Mouse (Mus musculus) hindbrain, embryonic 16.5 days (tissue): ENCODE results near the gene Slc10a4. TPM values are rescaled to one million over a fixed set of nuclear protein-coding genes. Genes with fewer than 3 reads are reported as not detected.
A peak's percentile ranks its signal among the peaks of the same experiment; 100 is the strongest.
"Not testable (repeated sequence)": the region's sequence is repeated elsewhere in the genome, so short reads cannot be mapped to it uniquely, and the experiment has no call there.

Experiments used
- ATAC-seq: fragments of 200-750 bp; cut with Nextera tagmentation; 2 replicates; pipeline ENCODE4 v1.8.0; 2017; ENCODE audit warnings: moderate TSS enrichment, moderate library complexity
- H3K27ac ChIP-seq: fragments of 300-500 bp; sonication (generic); 2 replicates; pipeline ENCODE4 v1.5.1; 2014; ENCODE audit warnings: low read depth, mild to moderate bottlenecking, control low read depth, low read length, moderate library complexity
- H3K27me3 ChIP-seq: fragments of 300-500 bp; sonication (generic); replicated peaks from 2 replicates; pipeline ENCODE4 v1.6.1; 2014; ENCODE audit warnings: low read length; ENCODE audit not compliant: control insufficient read depth, insufficient read depth
- H3K36me3 ChIP-seq: fragments of 300-500 bp; sonication (generic); 2 replicates; pipeline ENCODE4 v1.6.1; 2014; ENCODE audit warnings: mild to moderate bottlenecking, low read length, moderate library complexity, mixed read lengths; ENCODE audit not compliant: control insufficient read depth, insufficient read depth
- H3K4me1 ChIP-seq: fragments of 300-500 bp; sonication (generic); 2 replicates; pipeline ENCODE4 v1.6.1; 2014; ENCODE audit warnings: low read depth, low read length; ENCODE audit not compliant: control insufficient read depth, insufficient read depth
- H3K4me2 ChIP-seq: fragments of 300-500 bp; sonication (generic); 2 replicates; pipeline ENCODE4 v1.6.1; 2014; ENCODE audit warnings: mild to moderate bottlenecking, low read length, control low read depth, moderate library complexity
- H3K4me3 ChIP-seq: fragments of 300-500 bp; sonication (generic); 2 replicates; pipeline ENCODE4 v1.5.1; 2014; ENCODE audit warnings: mild to moderate bottlenecking, low read length, control low read depth, moderate library complexity
- H3K9ac ChIP-seq: fragments of 300-500 bp; sonication (generic); 2 replicates; pipeline ENCODE4 v1.6.1; 2014; ENCODE audit warnings: low read depth, mild to moderate bottlenecking, control low read depth, low read length, moderate library complexity
- H3K9me3 ChIP-seq: fragments of 300-500 bp; sonication (generic); 2 replicates; pipeline ENCODE4 v1.6.1; 2014; ENCODE audit warnings: mild to moderate bottlenecking, low read length, moderate library complexity; ENCODE audit not compliant: control insufficient read depth
- WGBS: fragments of 180-500 bp; shearing (Covaris S2); extraction: QIAGEN DNeasy Blood & Tissue Kit; methylation state at CpG from one replicate; pipeline ENCODE4 v1.1.7; 2014; 5-methylcytosine and 5-hydroxymethylcytosine counted together
- polyA plus RNA-seq: library from polyadenylated mRNA; unstranded; fragments of >200 nt; fragmentation: Nextera tagmentation; extraction: Ambion mirVana; gene quantifications from 2 replicates; pipeline ENCODE4 v1.2.1, GENCODE M21; 2015

Gene Slc10a4
- polyA plus RNA-seq, 1 experiment from 2014 or later = 35.5 TPM

DNA sequence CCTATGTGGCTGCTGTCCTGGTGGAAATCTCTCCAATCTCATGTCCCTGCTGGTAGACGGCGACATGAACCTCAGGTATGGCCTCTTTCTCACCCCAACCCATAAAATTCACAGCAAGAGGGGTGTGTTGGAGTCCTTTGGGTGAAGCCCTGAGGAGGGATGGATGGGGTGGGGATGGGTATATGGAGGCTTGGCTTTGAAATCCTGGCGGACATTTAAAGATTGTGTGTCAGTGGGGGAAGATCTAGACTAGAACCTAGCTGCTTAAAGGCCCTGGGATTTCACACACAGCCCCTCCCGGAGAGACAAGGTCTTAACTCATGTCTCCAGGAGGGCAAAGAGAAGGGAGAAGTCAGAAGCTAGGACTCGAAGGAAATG lies 888 bp downstream of the Slc10a4 start:
- H3K9me3 ChIP-seq = no peaks in the 10 kb centered on the region
- H3K4me2 ChIP-seq = peak overlapping the region; percentile 70
- peak; percentile 5; the same call in 1 of the 2 replicates for ATAC-seq
- no peaks in the 10 kb centered on the region; the same call in 1 of the 2 replicates for H3K27me3 ChIP-seq
- no peak overlapping the region for H3K27ac ChIP-seq
- no peaks in the 10 kb centered on the region for H3K36me3 ChIP-seq
- no peak overlapping the region; the same call in 1 of the 2 replicates for H3K9ac ChIP-seq
- peak overlapping the region; percentile 48 for H3K4me3 ChIP-seq
- 0 out of 2 replicates have a peak, but pooled peaks cover 4% of the 10 kb centered on the region for H3K4me1 ChIP-seq
- 48% methylated on average over 5 of the region's 5 CpGs for WGBS

DNA sequence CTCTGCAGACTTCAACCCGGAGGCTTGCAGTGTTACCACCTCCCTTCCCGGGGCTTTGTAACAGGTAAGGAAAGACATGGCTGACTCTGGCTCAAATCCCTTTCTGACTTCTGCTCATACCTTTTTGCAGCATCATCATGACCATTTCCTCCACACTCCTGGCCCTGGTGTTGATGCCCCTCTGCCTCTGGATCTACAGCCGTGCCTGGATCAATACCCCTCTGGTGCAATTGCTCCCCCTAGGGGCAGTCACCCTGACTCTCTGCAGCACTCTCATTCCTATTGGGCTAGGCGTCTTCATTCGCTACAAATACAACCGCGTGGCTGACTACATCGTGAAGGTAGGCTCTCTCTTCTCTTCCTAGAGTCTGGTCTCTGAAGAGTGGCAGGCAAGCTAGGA lies 1.5 kb downstream of the Slc10a4 start:
- not testable (repeated sequence) for H3K27me3 ChIP-seq, H3K9ac ChIP-seq, H3K9me3 ChIP-seq, H3K4me2 ChIP-seq, H3K36me3 ChIP-seq, H3K4me1 ChIP-seq, H3K4me3 ChIP-seq, H3K27ac ChIP-seq
- 49% methylated on average over 8 of the region's 8 CpGs for WGBS
- 0 out of 2 replicates have a peak, but pooled peaks have one; percentile 18 for ATAC-seq

DNA sequence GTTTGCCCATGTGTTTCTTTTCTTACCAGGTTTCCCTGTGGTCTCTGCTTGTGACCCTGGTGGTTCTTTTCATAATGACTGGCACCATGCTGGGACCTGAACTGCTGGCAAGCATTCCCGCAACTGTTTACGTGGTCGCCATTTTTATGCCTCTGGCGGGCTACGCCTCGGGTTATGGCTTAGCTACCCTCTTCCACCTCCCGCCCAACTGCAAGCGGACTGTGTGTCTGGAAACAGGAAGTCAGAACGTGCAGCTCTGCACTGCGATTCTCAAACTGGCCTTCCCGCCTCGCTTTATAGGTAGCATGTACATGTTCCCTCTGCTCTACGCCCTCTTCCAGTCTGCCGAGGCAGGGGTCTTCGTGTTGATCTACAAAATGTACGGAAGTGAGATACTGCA lies 5.1 kb downstream of the Slc10a4 start:
- not testable (repeated sequence) for H3K36me3 ChIP-seq, H3K9ac ChIP-seq, H3K4me3 ChIP-seq, H3K27me3 ChIP-seq, H3K27ac ChIP-seq, H3K4me2 ChIP-seq, ATAC-seq, H3K9me3 ChIP-seq, H3K4me1 ChIP-seq
- WGBS = 90% methylated on average over 14 of the region's 16 CpGs

DNA sequence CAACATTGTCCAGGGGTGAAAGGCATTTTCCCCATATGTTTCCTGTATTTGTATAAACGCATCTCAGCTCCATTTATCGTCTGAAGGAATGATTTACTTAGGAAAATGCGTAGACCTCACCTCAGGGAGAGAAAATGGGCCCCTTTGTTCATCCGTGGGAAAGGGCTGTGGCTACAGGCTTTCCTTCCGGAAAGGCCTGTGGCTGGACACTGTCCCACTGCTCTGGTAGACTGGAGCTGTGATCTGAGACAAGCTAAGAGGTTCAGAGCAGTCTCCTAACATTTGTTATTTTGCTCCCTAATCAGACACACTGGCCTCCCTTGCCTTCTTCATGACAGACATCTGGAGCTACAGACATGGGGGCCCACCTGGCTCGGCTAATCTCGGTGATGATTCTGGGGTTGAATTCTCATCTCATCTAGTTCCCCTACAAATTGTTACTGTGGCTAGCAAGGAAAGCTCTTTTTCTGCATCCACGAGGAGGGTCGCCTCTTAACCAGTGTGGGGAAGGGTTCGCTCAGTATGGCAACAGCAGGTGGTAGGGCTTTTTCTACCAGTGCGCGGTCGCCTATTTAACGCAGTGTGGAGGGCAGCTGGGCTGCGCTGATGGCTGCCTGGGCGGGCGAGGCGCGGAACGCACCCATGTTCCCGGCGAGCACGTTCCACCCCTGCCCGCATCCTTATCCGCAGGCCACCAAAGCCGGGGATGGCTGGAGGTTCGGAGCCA lies 6.4 kb downstream of the Slc10a4 start:
- not testable (repeated sequence) for H3K9me3 ChIP-seq, H3K9ac ChIP-seq, H3K27ac ChIP-seq, H3K27me3 ChIP-seq, H3K36me3 ChIP-seq, H3K4me1 ChIP-seq
- H3K4me2 ChIP-seq = peak overlapping the region; percentile 59
- WGBS = 22% methylated on average over 24 of the region's 27 CpGs
- peak overlapping the region; percentile 40 for H3K4me3 ChIP-seq
- peak; percentile 64; the same call in 1 of the 2 replicates for ATAC-seq

DNA sequence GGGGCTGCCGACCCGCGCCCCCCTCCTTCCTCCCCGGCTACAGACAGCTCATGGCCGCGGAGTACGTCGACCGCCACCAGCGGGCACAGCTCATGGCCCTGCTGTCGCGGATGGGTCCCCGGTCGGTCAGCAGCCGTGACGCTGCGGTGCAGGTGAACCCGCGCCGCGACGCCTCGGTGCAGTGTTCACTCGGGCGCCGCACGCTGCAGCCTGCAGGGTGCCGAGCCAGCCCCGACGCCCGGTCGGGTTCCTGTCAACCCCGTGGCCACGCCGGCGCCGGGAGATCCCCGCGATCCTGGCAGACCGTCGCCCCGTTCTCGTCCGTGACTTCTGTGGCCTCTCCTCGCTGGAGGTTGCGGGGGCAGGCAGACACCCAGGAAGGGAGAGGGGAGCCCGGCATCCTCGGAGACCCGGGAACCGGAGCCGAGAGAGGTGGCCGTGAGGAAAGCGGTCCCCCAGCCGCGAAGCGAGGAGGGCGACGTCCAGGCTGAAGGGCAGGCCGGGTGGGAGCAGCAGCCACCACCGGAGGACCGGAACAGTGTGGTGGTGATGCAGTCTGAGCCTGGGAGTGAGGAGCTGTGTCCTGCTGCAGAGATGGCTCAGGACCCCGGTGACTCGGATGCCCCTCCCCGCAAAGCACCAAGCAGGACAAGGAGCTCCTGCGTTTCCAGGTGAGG lies 7.1 kb downstream of the Slc10a4 start:
- H3K27me3 ChIP-seq, H3K36me3 ChIP-seq, H3K27ac ChIP-seq, H3K4me1 ChIP-seq, H3K9me3 ChIP-seq: not testable (repeated sequence)
- peak; percentile 70 for ATAC-seq
- H3K4me2 ChIP-seq = peak overlapping the region; percentile 59
- WGBS = 1% methylated on average over 34 of the region's 65 CpGs
- peak overlapping the region; percentile 40 for H3K4me3 ChIP-seq
- H3K9ac ChIP-seq = peak overlapping the region; percentile 30

DNA sequence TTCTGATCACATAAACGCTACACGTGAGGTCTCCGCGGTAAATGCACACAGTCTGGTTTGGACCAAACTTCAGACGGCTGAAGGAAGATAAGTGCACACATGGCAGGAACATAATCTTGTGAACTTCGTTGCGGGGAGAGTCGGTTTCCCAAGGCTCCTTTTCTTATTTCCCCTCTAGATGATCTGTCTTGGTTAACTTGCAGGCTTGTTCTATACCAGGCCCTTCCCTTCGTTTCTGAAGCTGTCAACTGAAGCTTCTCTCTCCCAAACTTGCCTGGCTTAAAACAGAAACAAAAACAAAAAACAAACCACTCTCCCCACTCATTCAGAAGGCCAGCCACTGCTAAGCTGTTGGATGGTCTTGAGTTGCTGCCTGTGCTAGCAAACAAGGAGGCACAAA lies 8.1 kb downstream of the Slc10a4 start:
- Histone ChIP-seq H3K4me2 (no peak overlapping the region), H3K27ac (no peak overlapping the region), H3K27me3 (peaks cover 3% of the 10 kb centered on the region; the same call in 1 of the 2 replicates), H3K9me3 (no peaks in the 10 kb centered on the region), H3K4me3 (no peak overlapping the region), H3K4me1 (peaks cover 2% of the 10 kb centered on the region; the same call in 1 of the 2 replicates), H3K9ac (no peak overlapping the region), H3K36me3 (no peaks in the 10 kb centered on the region)
- no peak for ATAC-seq
- WGBS = 41% methylated on average over 9 of the region's 9 CpGs

DNA sequence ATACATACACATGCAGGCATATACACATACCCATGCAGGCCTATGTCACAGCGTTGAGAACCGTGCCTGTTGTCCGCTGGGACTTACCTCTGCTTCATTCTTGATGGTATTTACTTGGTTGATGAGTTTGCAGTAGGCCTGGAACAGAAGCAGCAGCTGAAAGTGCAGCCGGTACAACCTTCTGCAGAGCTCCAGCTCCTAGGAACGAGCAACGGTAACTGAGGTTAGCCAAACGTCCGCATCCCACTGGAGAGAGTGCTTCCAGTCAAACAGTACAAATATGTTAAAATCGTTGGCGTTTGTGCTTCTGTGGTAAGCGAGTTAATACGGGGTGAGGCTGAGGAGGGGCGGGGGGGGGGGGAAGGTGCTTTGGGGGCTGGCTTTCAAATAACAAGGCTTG lies 17.1 kb downstream of the Slc10a4 start:
- Histone ChIP-seq H3K9ac (no peak overlapping the region), H3K4me3 (no peak overlapping the region), H3K36me3 (peaks cover 9% of the 10 kb centered on the region), H3K9me3 (no peaks in the 10 kb centered on the region), H3K27ac (no peak overlapping the region), H3K27me3 (no peaks in the 10 kb centered on the region), H3K4me2 (no peak overlapping the region), H3K4me1 (no peaks in the 10 kb centered on the region)
- 94% methylated on average over 13 of the region's 13 CpGs for WGBS
- ATAC-seq = no peak

DNA sequence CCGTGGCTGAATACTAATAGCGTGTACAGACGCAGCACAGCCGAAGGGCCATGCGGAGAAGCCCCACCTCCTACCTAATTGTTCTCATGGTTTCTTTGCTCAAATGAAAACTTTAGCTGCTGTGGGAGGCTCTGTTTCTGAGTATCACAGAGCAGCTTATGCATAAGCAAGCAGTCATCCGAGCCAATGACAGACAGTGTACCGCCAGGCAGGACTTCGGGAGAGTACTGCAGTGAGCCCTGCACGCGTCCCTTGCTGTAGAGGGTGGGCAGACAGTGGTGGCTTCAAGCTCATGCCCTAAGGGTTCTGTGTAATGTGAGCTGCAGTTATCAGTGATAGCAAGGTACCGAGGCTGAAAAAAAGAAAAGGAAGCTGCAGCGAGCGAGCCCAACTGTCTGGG lies 22.0 kb downstream of the Slc10a4 start:
- H3K4me1 ChIP-seq = no peaks in the 10 kb centered on the region
- H3K4me3 ChIP-seq = no peak overlapping the region
- no peaks in the 10 kb centered on the region for H3K9me3 ChIP-seq
- WGBS = 83% methylated on average over 13 of the region's 13 CpGs
- no peaks in the 10 kb centered on the region for H3K27me3 ChIP-seq
- H3K36me3 ChIP-seq = peaks cover 25% of the 10 kb centered on the region
- H3K4me2 ChIP-seq = no peak overlapping the region
- no peak overlapping the region for H3K9ac ChIP-seq
- no peak for ATAC-seq
- no peak overlapping the region for H3K27ac ChIP-seq

DNA sequence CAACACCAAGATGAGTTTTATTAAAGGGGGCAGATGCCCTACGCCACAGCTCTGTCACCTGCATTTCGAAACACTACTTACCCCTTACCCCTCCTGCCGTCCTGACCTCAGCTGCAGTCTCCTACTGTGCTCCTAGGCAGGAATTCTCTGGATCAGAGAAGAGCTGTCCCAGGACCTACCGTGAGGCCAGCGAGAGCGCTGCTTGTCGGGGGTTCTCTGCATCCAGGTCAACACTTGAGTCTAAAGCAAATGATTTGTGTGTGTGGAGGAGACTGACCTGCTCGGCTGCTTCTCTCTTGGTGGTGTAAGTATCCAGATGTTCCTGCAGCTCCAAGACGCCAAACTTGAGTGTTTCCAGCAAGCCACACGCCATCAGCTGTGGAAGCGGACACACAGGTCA lies 25.8 kb downstream of the Slc10a4 start:
- Histone ChIP-seq H3K9ac (no peak overlapping the region), H3K4me3 (no peak overlapping the region), H3K4me1 (no peaks in the 10 kb centered on the region), H3K9me3 (no peaks in the 10 kb centered on the region), H3K27ac (no peak overlapping the region), H3K4me2 (no peak overlapping the region), H3K27me3 (no peaks in the 10 kb centered on the region), H3K36me3 (peaks cover 20% of the 10 kb centered on the region)
- no peak for ATAC-seq
- WGBS = 88% methylated on average over 11 of the region's 11 CpGs
